Mouse (Mus musculus) limb, embryonic 11.5 days (tissue): ENCODE results near the gene Nrn1l. TPM values are rescaled to one million over a fixed set of nuclear protein-coding genes. Genes with fewer than 3 reads are reported as not detected.

Source experiments
- ATAC-seq: fragments of 200-750 bp; cut with Nextera tagmentation; 2 replicates; pipeline ENCODE4 v1.8.0; 2017; ENCODE audit warnings: low read depth; ENCODE audit not compliant: insufficient number of reproducible peaks, low FRiP score, low TSS enrichment
- DNase-seq: peaks from one replicate; pipeline ENCODE4 v3.0.0-alpha.2; 2015; ENCODE audit warnings: low spot score
- H3K27ac ChIP-seq: fragments of 300-500 bp; sonication (generic); replicated peaks from 2 replicates; pipeline ENCODE4 v1.5.1; 2014; ENCODE audit warnings: low read depth, mild to moderate bottlenecking, low read length
- H3K27me3 ChIP-seq: fragments of 300-500 bp; sonication (generic); 2 replicates; pipeline ENCODE4 v1.6.1; 2014; ENCODE audit warnings: mild to moderate bottlenecking, low read length, mixed read lengths; ENCODE audit not compliant: control insufficient read depth, insufficient read depth
- H3K36me3 ChIP-seq: fragments of 300-500 bp; sonication (generic); 2 replicates; pipeline ENCODE4 v1.6.1; 2014; ENCODE audit warnings: mild to moderate bottlenecking, low read length, moderate library complexity, mixed read lengths; ENCODE audit not compliant: control insufficient read depth, insufficient read depth
- H3K4me1 ChIP-seq: fragments of 300-500 bp; sonication (generic); 2 replicates; pipeline ENCODE4 v1.6.1; 2014; ENCODE audit warnings: low read length, mixed read lengths; ENCODE audit not compliant: control insufficient read depth, insufficient read depth
- H3K4me2 ChIP-seq: fragments of 300-500 bp; sonication (generic); 2 replicates; pipeline ENCODE4 v1.6.1; 2014; ENCODE audit warnings: low read depth, mild to moderate bottlenecking, moderate library complexity; ENCODE audit not compliant: severe bottlenecking
- H3K4me3 ChIP-seq: fragments of 300-500 bp; sonication (generic); 2 replicates; pipeline ENCODE4 v1.5.1; 2014; ENCODE audit warnings: low read depth, low read length
- H3K9ac ChIP-seq: fragments of 300-500 bp; sonication (generic); 2 replicates; pipeline ENCODE4 v1.6.1; 2014; ENCODE audit warnings: mild to moderate bottlenecking, low read length
- H3K9me3 ChIP-seq: fragments of 300-500 bp; sonication (generic); 2 replicates; pipeline ENCODE4 v1.6.1; 2016; ENCODE audit warnings: low read length; ENCODE audit not compliant: control insufficient read depth
- WGBS: fragments of 180-500 bp; shearing (Covaris S2); extraction: QIAGEN DNeasy Blood & Tissue Kit; methylation state at CpG from one replicate; pipeline ENCODE4 v1.1.7; 2014; 5-methylcytosine and 5-hydroxymethylcytosine counted together
- polyA plus RNA-seq: library from polyadenylated mRNA; unstranded; fragments of >200 nt; fragmentation: Nextera tagmentation; extraction: Ambion mirVana; gene quantifications from 2 replicates; pipeline ENCODE4 v1.2.1, GENCODE M21; 2014

Gene Nrn1l
- polyA plus RNA-seq, 1 experiment from 2014 or later, result 0.43 TPM

DNA sequence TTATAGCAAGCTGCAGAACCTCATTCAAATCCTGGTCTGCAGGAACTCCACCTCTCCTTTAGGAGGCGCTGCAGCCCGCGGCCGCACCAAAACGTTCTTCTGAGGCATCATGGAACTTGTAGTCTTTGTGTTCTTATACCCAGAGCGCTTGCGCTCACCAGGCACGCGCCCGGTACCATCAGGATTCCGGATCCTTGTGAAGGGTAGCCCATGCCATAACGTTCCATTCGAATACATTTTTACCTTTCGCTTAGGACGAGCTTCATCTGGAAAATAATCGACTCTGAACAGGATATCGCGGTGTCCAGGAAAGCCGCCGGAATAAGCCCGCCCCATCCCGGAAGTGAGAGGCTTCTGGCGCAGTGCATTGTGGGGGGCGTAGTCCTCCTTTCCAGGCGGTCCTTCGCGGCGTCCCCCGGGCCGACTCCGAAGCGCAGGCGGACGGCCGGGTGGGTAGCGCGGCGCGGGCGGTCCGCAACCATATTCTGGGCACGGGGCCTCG, 38.6 kb upstream of the Nrn1l start, which contains the start of gene Thap11:
Thap11 (plus strand) TSS at position 418 of the 502 bp plus-strand sequence.
- peak within 1 kb of the TSS; percentile 81 for H3K9ac ChIP-seq
- no peaks in the 10 kb centered on the region for H3K27me3 ChIP-seq
- peak; percentile 97 for DNase-seq
- no peaks in the 10 kb centered on the region for H3K9me3 ChIP-seq
- peak within 1 kb of the TSS; percentile 31 for H3K27ac ChIP-seq
- H3K36me3 ChIP-seq, result no peaks in the 10 kb centered on the region
- peaks cover 16% of the 10 kb centered on the region for H3K4me1 ChIP-seq
- H3K4me2 ChIP-seq, result peak within 1 kb of the TSS; percentile 94
- WGBS, result under 1% methylated on average over 43 of the region's 43 CpGs
- H3K4me3 ChIP-seq, result peak within 1 kb of the TSS; percentile 85
- ATAC-seq, result peak; percentile 89

DNA sequence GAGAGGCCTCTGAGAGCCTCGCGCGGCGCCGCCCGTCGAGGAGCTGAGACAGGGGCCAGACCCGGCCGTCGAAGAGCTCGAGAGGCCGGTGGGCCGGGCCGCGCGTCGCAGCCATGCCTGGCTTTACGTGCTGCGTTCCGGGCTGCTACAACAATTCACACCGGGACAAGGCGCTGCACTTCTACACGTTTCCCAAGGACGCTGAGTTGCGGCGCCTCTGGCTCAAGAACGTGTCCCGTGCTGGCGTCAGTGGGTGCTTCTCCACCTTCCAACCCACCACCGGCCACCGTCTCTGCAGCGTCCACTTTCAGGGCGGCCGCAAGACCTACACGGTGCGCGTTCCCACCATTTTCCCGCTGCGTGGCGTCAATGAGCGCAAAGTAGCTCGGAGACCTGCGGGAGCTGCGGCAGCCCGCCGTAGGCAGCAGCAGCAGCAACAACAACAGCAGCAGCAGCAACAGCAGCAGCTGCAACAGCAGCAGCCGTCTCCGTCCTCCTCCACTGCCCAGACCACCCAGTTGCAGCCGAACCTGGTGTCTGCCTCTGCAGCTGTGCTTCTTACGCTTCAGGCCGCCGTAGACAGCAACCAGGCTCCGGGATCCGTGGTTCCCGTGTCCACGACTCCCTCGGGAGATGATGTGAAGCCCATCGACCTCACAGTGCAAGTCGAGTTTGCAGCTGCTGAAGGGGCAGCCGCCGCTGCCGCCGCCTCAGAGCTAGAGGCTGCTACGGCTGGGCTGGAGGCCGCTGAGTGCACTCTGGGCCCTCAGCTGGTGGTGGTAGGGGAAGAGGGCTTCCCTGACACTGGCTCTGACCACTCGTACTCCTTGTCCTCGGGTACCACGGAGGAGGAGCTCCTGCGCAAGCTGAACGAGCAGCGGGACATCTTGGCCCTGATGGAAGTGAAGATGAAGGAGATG, 37.9 kb upstream of the Nrn1l start:
- 0 out of 2 replicates have a peak, but pooled peaks have one; percentile 4 for ATAC-seq
- peak overlapping the region; percentile 94 for H3K4me2 ChIP-seq
- peak overlapping the region; percentile 31 for H3K27ac ChIP-seq
- peak overlapping the region; percentile 85 for H3K4me3 ChIP-seq
- H3K27me3 ChIP-seq, result no peaks in the 10 kb centered on the region
- peak; percentile 69 for DNase-seq
- peaks cover 17% of the 10 kb centered on the region for H3K4me1 ChIP-seq
- under 1% methylated on average over 67 of the region's 71 CpGs for WGBS
- H3K9ac ChIP-seq, result peak overlapping the region; percentile 81
- no peaks in the 10 kb centered on the region for H3K9me3 ChIP-seq
- H3K36me3 ChIP-seq, result no peaks in the 10 kb centered on the region

DNA sequence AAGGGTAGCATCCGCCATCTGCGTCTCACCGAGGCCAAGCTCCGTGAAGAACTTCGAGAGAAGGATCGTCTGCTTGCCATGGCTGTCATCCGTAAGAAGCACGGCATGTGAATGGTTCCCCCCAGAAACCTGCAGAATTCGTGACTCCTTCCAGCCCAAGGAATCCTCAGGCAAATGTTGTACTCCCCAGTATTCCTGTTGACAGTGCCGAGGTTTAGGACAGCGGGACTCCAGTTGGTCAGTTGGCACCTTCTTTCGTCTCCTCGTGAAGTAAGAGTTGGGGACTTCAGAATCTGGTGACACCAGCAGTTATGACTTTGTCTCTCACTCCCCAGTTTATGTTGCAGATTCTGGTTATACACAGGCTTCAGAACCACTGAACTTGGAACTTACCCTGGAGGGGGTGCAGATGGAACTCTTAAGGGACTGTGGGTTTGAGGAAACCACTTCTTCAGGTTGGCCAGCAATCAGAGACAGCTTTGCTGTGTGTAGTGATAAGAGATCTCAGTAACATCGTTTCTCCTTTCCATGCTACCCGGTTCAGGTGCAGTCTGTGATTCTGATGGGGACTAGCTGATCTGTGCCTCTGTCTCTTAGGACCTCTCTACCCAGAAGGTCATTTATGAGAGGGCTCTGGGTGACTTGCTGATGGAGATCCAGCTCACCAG, 37.1 kb upstream of the Nrn1l start:
- no peaks in the 10 kb centered on the region for H3K36me3 ChIP-seq
- no peak for ATAC-seq
- DNase-seq, result no peak
- no peaks in the 10 kb centered on the region for H3K27me3 ChIP-seq
- WGBS, result 20% methylated on average over 15 of the region's 15 CpGs
- no peak overlapping the region for H3K27ac ChIP-seq
- peaks cover 16% of the 10 kb centered on the region for H3K4me1 ChIP-seq
- H3K4me3 ChIP-seq, result peak overlapping the region; percentile 85
- no peaks in the 10 kb centered on the region for H3K9me3 ChIP-seq
- peak overlapping the region; percentile 94 for H3K4me2 ChIP-seq
- peak overlapping the region; percentile 81 for H3K9ac ChIP-seq

DNA sequence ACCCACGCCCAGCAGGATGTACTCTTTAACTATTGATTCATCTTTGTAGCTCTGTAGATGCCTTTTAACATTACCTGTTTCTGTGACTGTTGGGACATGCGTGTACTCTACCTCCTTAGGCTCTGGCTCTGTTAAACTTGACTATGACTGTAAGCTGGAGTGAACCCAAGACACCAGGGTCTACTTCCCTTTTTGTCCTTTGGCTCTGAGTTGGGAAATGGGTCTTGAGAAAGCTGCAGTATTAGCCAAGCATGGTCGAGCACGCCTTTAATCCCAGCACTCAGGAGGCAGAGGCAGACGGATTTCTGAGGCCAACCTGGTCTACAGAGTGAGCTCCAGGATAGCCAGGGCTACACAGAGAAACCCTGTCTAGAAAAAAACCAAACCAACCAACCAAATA, 34.9 kb upstream of the Nrn1l start:
- no peak overlapping the region for H3K9ac ChIP-seq
- ATAC-seq (no peak), DNase-seq (no peak)
- no peaks in the 10 kb centered on the region for H3K9me3 ChIP-seq
- H3K4me2 ChIP-seq, result no peak overlapping the region
- H3K36me3 ChIP-seq, result no peaks in the 10 kb centered on the region; the same call in none of the 2 replicates
- no peak overlapping the region for H3K27ac ChIP-seq
- H3K4me3 ChIP-seq, result no peak overlapping the region
- H3K4me1 ChIP-seq, result peaks cover 16% of the 10 kb centered on the region
- 87% methylated on average over 5 of the region's 5 CpGs for WGBS
- H3K27me3 ChIP-seq, result no peaks in the 10 kb centered on the region

DNA sequence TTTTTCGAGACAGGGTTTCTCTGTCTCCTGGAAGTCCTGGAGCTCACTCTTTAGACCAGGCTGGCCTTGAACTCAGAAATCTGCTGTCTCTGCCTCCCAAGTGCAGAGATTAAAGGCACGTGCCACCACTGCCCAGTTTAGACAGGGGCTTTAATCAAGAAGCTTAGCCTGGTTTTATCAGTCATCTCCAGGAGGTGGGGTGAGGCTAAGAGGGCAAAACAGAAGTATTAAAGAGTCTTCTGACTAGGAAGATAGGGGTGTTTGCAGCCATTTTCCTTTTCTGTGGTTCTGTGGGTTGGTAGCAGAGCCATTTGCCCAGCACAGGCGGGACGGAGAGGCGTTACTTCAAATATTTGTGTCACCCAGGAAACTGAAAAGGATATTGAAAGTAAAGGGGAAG, 34.1 kb upstream of the Nrn1l start:
- H3K4me1 ChIP-seq, result peaks cover 16% of the 10 kb centered on the region
- ATAC-seq (no peak), DNase-seq (no peak)
- no peaks in the 10 kb centered on the region for H3K27me3 ChIP-seq
- 83% methylated on average over 5 of the region's 5 CpGs for WGBS
- H3K9me3 ChIP-seq, result no peaks in the 10 kb centered on the region
- H3K9ac ChIP-seq, result no peak overlapping the region
- H3K36me3 ChIP-seq, result peaks cover under 1% of the 10 kb centered on the region
- no peak overlapping the region for H3K27ac ChIP-seq
- no peak overlapping the region; the same call in 1 of the 2 replicates for H3K4me2 ChIP-seq
- H3K4me3 ChIP-seq, result no peak overlapping the region

DNA sequence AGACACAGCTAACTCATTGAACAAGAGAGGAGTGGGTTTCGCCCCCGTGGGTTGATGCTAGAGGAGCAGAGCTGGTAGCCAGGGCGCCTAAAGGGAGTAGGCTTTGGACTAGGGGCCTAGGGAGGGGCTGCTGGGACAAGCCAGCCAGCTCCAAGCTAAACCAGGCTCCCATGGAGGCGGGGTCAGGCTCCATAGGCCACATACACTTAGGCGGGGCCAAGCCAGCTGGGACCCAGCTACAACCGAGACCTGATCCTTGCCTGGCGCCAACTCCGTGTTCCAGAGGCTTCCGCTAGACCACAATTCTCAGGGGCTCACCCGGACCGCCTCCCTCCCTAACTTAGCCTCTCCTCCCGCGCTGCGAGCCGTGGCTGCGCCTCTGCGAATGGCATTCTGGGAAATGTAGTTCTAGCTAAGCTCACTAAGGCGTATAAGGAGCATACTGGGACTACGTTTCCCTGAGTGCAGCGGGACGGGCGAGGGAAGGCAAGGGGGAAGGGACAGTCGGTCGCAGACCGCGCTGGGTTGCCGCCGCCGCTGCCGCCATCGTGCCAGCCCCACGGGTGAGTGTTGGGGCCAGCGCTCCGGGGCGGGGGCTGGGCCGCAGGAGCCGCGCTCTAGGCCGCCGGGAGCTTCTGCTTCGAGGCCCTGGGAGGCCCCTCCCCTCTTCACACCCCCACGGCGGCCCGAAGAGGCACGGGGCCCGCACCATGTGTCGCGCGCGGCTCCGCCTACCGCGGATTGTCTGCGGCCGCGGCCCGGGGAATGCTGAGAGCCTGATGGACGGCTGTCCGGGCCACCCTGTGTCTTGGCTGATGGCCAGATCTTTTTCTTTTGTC, 33.0 kb upstream of the Nrn1l start, which contains the start of gene Nutf2:
Nutf2 (plus strand) TSS at position 438 of the 839 bp plus-strand sequence.
- Histone ChIP-seq H3K27ac (peak within 1 kb of the TSS; percentile 75), H3K4me2 (peak within 1 kb of the TSS; percentile 69), H3K27me3 (no peaks in the 10 kb centered on the region), H3K4me1 (peaks cover 16% of the 10 kb centered on the region), H3K4me3 (peak within 1 kb of the TSS; percentile 91), H3K36me3 (peaks cover 2% of the 10 kb centered on the region), H3K9me3 (no peaks in the 10 kb centered on the region), H3K9ac (peak within 1 kb of the TSS; percentile 91)
- DNase-seq (peak; percentile 97), ATAC-seq (peak; percentile 98)
- WGBS, result under 1% methylated on average over 54 of the region's 59 CpGs

DNA sequence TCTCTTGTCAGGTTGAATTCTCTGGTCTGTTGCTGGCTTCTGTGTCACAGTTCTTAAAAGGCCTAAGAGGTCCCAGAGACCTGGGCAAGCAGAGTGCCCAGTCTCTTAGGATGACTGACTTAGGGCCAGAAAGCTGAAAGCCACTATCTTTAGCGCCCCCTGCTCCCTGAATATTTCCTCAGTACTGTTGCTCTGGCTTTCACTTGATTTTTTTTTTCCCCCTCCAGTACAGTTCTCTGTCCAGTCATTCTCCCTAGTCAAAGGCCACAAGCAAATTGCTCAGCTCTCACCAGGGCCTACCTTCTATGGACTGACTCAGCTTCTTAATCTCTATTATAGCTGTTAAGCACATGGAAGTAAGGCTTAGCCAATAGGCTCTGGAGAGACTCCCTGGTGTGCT, 31.4 kb upstream of the Nrn1l start:
- ATAC-seq, result no peak
- Histone ChIP-seq H3K4me2 (peak overlapping the region; percentile 69), H3K9ac (peak overlapping the region; percentile 91; the same call in 1 of the 2 replicates), H3K4me1 (peaks cover 11% of the 10 kb centered on the region), H3K9me3 (no peaks in the 10 kb centered on the region), H3K27ac (no peak overlapping the region), H3K36me3 (peaks cover 10% of the 10 kb centered on the region), H3K27me3 (no peaks in the 10 kb centered on the region), H3K4me3 (peak overlapping the region; percentile 91)
- DNase-seq, result no peak
- 5% methylated on average over 1 of the region's 1 CpGs for WGBS
